Mouse (Mus musculus): ENCODE measurements at regions not wholly inside any gene's neighbourhood (a gene's known extent, or its start where the extent isn't known, plus 50 kb on each side); places are given as distances from the start of the nearest gene placed in this dataset.

- no peak for DNase-seq (ENCODE audit: low spot score in 2 of 2)
Measured at GRCm38 (mm10) chr8:44094818-44095217, 385.0 kb upstream of the Adam34 start.

DNA sequence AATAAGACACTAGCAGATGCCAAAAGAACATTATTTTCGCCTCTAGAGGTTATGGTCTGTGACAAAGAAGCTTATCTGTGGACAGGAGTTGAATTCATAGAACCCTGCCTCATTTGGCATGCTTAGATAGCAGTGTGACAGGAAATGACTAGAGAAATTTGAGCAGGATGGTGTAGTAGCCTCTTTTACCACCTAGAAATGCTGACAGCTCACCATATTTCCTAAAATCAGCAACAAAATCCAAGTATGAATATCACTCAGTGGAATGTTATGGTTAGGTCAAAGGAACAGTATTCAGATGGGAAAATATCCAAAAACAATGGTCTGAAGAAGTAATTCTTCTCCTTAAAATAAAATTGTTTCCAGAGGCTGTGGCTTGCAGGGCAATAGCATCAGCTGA, 383.6 kb upstream of the Adam34 start:
- no peak for DNase-seq (ENCODE audit: low spot score in 2 of 2)

- DNase-seq (ENCODE audit: low spot score in 2 of 2): no peak
Measured at GRCm38 (mm10) chr8:44082057-44082456, 372.2 kb upstream of the Adam34 start.

GRCm38 (mm10) chr8:44058846-44059245, 349.0 kb upstream of the Adam34 start:
- DNase-seq (ENCODE audit: low spot score in 2 of 2): no peak

DNA sequence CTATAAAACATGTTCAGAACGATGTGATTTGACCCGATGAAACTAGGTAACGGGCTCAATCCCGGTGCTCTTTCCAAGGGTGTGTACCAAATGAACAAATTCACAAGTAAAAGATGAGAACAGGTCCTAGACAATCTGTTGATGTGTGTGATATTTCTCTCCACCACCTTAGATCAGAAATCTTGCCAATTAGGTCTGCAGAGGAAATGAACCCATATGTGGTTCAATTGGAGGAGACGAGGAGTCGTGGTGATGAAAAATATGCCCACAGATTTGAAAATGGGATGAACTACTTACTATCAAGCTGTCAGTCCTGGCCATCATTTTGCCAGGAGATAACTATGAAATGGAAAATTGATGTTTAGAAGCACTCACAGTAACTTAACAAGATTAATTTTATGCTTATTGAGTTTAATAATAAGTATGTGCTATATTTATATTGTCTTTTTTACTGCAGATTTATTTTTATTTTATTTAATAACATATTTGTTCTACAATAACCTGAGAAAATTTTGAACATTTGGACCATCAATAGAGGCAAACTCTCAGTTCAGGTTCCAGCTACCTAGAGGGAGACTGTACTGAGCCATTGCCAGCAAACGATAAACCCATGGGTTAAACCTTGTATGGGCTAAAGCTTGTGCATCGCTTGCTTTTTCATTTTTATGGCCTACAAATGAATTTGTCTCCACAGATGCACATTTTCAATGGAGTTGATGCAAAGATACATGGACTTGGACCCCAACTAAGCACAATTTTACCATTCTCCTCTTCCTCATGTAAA, 332.9 kb upstream of the Adam34 start:
- DNase-seq (ENCODE audit: low spot score in 2 of 2): no peak

GRCm38 (mm10) chr8:44034211-44034610, 324.4 kb upstream of the Adam34 start:
- DNase-seq (ENCODE audit: low spot score in 2 of 2): peak; percentile 40 to 64

DNA sequence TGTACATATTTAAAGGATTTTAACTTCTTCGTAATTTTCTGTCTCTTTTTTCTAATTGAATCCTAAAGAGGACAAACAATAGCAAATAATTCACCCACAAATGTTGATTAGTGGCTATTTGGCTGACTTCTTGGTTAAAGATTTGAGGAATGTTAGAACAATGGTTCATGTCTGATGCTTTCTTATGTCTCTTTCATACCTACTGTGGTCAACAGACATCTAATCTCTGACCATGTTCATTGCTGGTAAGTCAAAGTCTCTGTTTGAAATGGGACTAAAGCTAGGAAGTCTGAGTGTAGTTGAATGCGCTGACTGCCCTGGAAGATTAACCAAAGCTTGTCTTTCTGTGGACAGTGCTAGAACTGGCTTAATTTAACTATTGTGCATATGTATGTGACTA, 321.5 kb upstream of the Adam34 start:
- DNase-seq (ENCODE audit: low spot score in 2 of 2): no peak

DNA sequence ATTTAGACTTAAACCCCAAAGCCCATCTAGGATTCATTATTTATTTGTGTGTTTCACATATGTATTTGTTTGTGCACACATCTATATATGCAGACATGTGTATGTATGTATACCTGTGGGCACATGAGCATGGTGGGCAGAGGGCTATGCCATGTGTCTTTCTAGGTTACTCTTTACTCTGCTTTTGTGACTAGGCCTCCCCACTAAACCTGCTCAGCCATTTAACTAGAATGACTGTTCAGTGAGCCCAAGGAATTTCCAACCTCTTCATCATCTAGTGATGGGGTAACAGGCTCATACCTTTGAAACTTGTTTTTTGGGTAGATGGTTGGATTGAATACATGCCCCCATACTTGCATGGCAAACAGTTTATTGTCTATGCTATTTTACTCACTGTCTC, 321.1 kb upstream of the Adam34 start:
- no peak for DNase-seq (ENCODE audit: low spot score in 2 of 2)

DNA sequence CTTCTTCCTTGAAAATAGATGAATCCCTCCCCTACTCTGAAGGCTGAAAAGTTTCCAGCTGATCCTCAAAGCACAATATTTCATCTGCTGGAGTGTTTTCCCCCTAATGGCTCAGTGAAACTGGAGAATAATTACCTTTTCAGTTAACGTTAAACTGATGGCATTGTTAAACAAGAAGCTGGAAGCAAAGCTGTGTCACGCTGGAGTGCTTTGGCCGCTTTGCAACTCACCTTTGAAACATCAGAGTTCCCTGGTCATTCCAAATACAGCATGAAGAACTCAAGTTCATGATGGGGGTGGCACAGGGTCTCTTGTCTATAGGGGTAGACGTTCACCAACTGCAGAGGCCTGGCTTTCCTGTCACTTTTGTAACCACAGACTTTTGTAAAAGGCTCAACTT, 317.9 kb upstream of the Adam34 start:
- DNase-seq (ENCODE audit: low spot score in 2 of 2): no peak

DNA sequence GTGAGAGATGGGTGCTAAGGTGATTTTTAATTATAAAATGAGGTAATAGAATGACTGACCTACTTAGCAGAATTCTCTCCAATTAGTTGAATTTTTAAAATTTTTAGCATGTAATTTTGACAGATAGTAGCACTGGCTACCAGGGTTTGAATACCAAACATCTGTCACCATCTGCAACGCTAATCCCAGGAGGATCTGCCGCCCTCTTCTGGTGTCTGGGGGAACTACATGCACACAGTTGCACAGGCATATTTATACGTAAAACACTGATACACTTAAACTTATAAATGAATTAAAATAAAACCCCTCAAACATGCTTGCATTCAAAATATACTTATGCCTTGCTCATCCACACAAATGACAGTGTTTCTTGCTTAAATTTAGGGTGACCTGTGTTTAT, 316.1 kb upstream of the Adam34 start:
- DNase-seq (ENCODE audit: low spot score in 2 of 2): peak; percentile 44 to 50

- peak in 1 of 2 experiments; percentile 13 for DNase-seq (ENCODE audit: low spot score in 2 of 2)
Measured at GRCm38 (mm10) chr8:44024028-44024427, 314.2 kb upstream of the Adam34 start.
